Mouse (Mus musculus) myocyte (in vitro differentiated cells): ENCODE measurements at regions not wholly inside any gene's neighbourhood (a gene's known extent, or its start where the extent isn't known, plus 50 kb on each side); places are given as distances from the start of the nearest gene placed in this dataset.

ENCODE experiments used
- H3K27me3 ChIP-seq: one replicate; pipeline ENCODE4 v1.6.1; 2011; ENCODE audit not compliant: control insufficient read depth, insufficient read depth, insufficient read length
- H3K36me3 ChIP-seq: one replicate; pipeline ENCODE4 v1.6.1; 2011; ENCODE audit not compliant: control insufficient read depth, insufficient read depth
- H3K4me2 ChIP-seq: one replicate; pipeline ENCODE4 v1.6.1; 2011; ENCODE audit warnings: low read depth, control low read depth
- H3K4me3 ChIP-seq: one replicate; pipeline ENCODE4 v1.5.1; 2011; ENCODE audit warnings: mild to moderate bottlenecking, control low read depth, moderate library complexity
- H3K79me2 ChIP-seq: one replicate; pipeline ENCODE4 v1.6.1; 2011; ENCODE audit not compliant: control insufficient read depth, insufficient read depth
- H3ac ChIP-seq: one replicate; pipeline ENCODE4 v1.6.1; 2011; ENCODE audit not compliant: control insufficient read depth, insufficient read length
- CEBPB ChIP-seq: IDR thresholded peaks from 2 replicates; pipeline ENCODE4 v1.6.1; 2011; ENCODE audit warnings: mild to moderate bottlenecking, moderate library complexity; ENCODE audit not compliant: poor library complexity, insufficient read depth, severe bottlenecking
- E2F4 ChIP-seq: IDR thresholded peaks from one replicate; pipeline ENCODE4 v1.6.1; 2011; ENCODE audit warnings: mild to moderate bottlenecking, control low read depth, moderate library complexity; ENCODE audit not compliant: insufficient read depth
- MAX ChIP-seq: IDR thresholded peaks from one replicate; pipeline ENCODE4 v1.6.1; 2011; ENCODE audit warnings: low read depth, mild to moderate bottlenecking, control low read depth
- MYOD1 ChIP-seq, 3 experiments: IDR thresholded peaks; one replicate each; pipeline ENCODE4 v1.6.1; 2011; ENCODE audit warnings: control low read depth in 2 of 3, low read depth in 2 of 3, mild to moderate bottlenecking in 2 of 3, moderate library complexity in 1 of 3; ENCODE audit not compliant: insufficient read length in 2 of 3, control insufficient read depth in 1 of 3
- MYOG ChIP-seq, 3 experiments: IDR thresholded peaks; one replicate each; pipeline ENCODE4 v1.6.1; 2011; ENCODE audit warnings: control low read depth in 2 of 3, low read depth in 2 of 3, mild to moderate bottlenecking in 2 of 3; ENCODE audit not compliant: insufficient read length in 2 of 3, control insufficient read depth in 1 of 3, insufficient read depth in 1 of 3
- POLR2A ChIP-seq: IDR thresholded peaks from one replicate; pipeline ENCODE4 v1.6.1; 2011; ENCODE audit warnings: low read depth, mild to moderate bottlenecking, control low read depth, moderate library complexity; ENCODE audit not compliant: insufficient read length
- POLR2AphosphoS2 ChIP-seq: IDR thresholded peaks from one replicate; pipeline ENCODE4 v1.6.1; 2011; ENCODE audit warnings: low read depth, control low read depth; ENCODE audit not compliant: insufficient read length
- REST ChIP-seq: IDR thresholded peaks from one replicate; pipeline ENCODE4 v1.6.1; 2011; ENCODE audit warnings: mild to moderate bottlenecking, control low read depth, moderate library complexity; ENCODE audit not compliant: insufficient read depth, insufficient read length
- SRF ChIP-seq: IDR thresholded peaks from one replicate; pipeline ENCODE4 v1.6.1; 2011; ENCODE audit warnings: low read depth; ENCODE audit not compliant: control insufficient read depth, insufficient read length
- TCF12 ChIP-seq: IDR thresholded peaks from one replicate; pipeline ENCODE4 v1.6.1; 2011; ENCODE audit warnings: mild to moderate bottlenecking, control low read depth; ENCODE audit not compliant: poor library complexity, insufficient read depth, severe bottlenecking
- TCF3 ChIP-seq: IDR thresholded peaks from one replicate; pipeline ENCODE4 v1.6.1; 2011; ENCODE audit warnings: low read depth, control low read depth; ENCODE audit not compliant: insufficient read length
- USF1 ChIP-seq: IDR thresholded peaks from one replicate; pipeline ENCODE4 v1.6.1; 2011; ENCODE audit warnings: low read depth, mild to moderate bottlenecking, control low read depth, moderate library complexity

GRCm38 (mm10) chr13:90325226-90325625, 235.8 kb upstream of the Xrcc4 start:
- no peaks in the 10 kb centered on the region for H3K79me2 ChIP-seq
- H3K27me3 ChIP-seq: no peaks in the 10 kb centered on the region
- TF ChIP-seq MYOG (IDR thresholded peaks at IDR 0.05; ENCODE audit: control insufficient read depth in 1 of 3, insufficient read depth in 1 of 3, insufficient read length in 2 of 3, low read depth in 2 of 3): no peak
- no peak for TF ChIP-seq MAX
- no peak for TF ChIP-seq POLR2A
- TF ChIP-seq TCF12: no peak
- no peak for TF ChIP-seq CEBPB
- TF ChIP-seq USF1: no peak
- TF ChIP-seq TCF3: no peak
- no peak for TF ChIP-seq REST
- no peak for TF ChIP-seq POLR2AphosphoS2
- no peak overlapping the region for H3K4me3 ChIP-seq
- no peak overlapping the region for H3ac ChIP-seq
- no peak overlapping the region for H3K4me2 ChIP-seq
- H3K36me3 ChIP-seq: no peaks in the 10 kb centered on the region

- Histone ChIP-seq H3K4me3 (no peak overlapping the region), H3ac (no peak overlapping the region), H3K36me3 (no peaks in the 10 kb centered on the region), H3K27me3 (no peaks in the 10 kb centered on the region), H3K4me2 (no peak overlapping the region), H3K79me2 (no peaks in the 10 kb centered on the region)
- no peak for TF ChIP-seq REST
- TF ChIP-seq SRF: no peak
- TF ChIP-seq USF1: no peak
- no peak for TF ChIP-seq MAX
- TF ChIP-seq TCF3: no peak
- TF ChIP-seq TCF12: no peak
Measured at GRCm38 (mm10) chr13:90313209-90313978, 224.0 kb upstream of the Xrcc4 start.

GRCm38 (mm10) chr13:90310482-90310881, 221.1 kb upstream of the Xrcc4 start:
- Histone ChIP-seq H3K4me2 (no peak overlapping the region), H3K79me2 (no peaks in the 10 kb centered on the region), H3ac (no peak overlapping the region), H3K27me3 (no peaks in the 10 kb centered on the region), H3K4me3 (no peak overlapping the region), H3K36me3 (no peaks in the 10 kb centered on the region)
- TF ChIP-seq TCF3: no peak
- TF ChIP-seq USF1: peak; percentile 24

GRCm38 (mm10) chr13:90300481-90300880, 211.1 kb upstream of the Xrcc4 start:
- Histone ChIP-seq H3K4me3 (no peak overlapping the region), H3K4me2 (no peak overlapping the region), H3K36me3 (no peaks in the 10 kb centered on the region), H3K27me3 (no peaks in the 10 kb centered on the region), H3ac (no peak overlapping the region), H3K79me2 (no peaks in the 10 kb centered on the region)
- TF ChIP-seq REST (no peak), SRF (no peak), POLR2AphosphoS2 (no peak), E2F4 (no peak), CEBPB (no peak), TCF3 (no peak), USF1 (no peak), MYOG (IDR thresholded peaks at IDR 0.05; ENCODE audit: control insufficient read depth in 1 of 3, insufficient read depth in 1 of 3, insufficient read length in 2 of 3, low read depth in 2 of 3) (no peak)

GRCm38 (mm10) chr13:90294648-90295007, 205.2 kb upstream of the Xrcc4 start:
- Histone ChIP-seq H3K27me3 (no peaks in the 10 kb centered on the region), H3K79me2 (no peaks in the 10 kb centered on the region), H3ac (no peak overlapping the region), H3K36me3 (no peaks in the 10 kb centered on the region), H3K4me2 (no peak overlapping the region), H3K4me3 (no peak overlapping the region)
- TF ChIP-seq CEBPB (no peak), MYOG (IDR thresholded peaks at IDR 0.05; ENCODE audit: control insufficient read depth in 1 of 3, insufficient read depth in 1 of 3, insufficient read length in 2 of 3, low read depth in 2 of 3) (no peak), POLR2AphosphoS2 (no peak), USF1 (no peak), MYOD1 (IDR thresholded peaks at IDR 0.05; ENCODE audit: control insufficient read depth in 1 of 3, insufficient read length in 2 of 3, low read depth in 2 of 3) (no peak), TCF3 (no peak), E2F4 (no peak), POLR2A (no peak)
